Mouse (Mus musculus) kidney, adult 2 months (tissue): Measurements from ENCODE around the gene Fam81b. TPM values are rescaled to one million over a fixed set of nuclear protein-coding genes. Genes with fewer than 3 reads are reported as not detected.

Source experiments
- DNase-seq: peaks from one replicate; pipeline ENCODE4 v3.0.0; 2021
- H3K27ac ChIP-seq: fragments of 200-500 bp; 2 replicates; pipeline ENCODE4 v1.5.1; 2012; ENCODE audit warnings: low read depth, low read length, control low read depth, inconsistent platforms; ENCODE audit not compliant: insufficient read depth
- H3K27me3 ChIP-seq: fragments of 200-500 bp; replicated peaks from 2 replicates; pipeline ENCODE4 v1.6.1; 2012; ENCODE audit warnings: mild to moderate bottlenecking, moderate library complexity, low read length, inconsistent platforms; ENCODE audit not compliant: control insufficient read depth, insufficient read depth
- H3K36me3 ChIP-seq: fragments of 200-500 bp; 2 replicates; pipeline ENCODE4 v1.6.1; 2012; ENCODE audit warnings: mild to moderate bottlenecking, moderate library complexity, low read length, inconsistent platforms; ENCODE audit not compliant: control insufficient read depth, insufficient read depth
- H3K4me1 ChIP-seq: fragments of 200-500 bp; 2 replicates; pipeline ENCODE4 v1.6.1; 2011; ENCODE audit warnings: low read length; ENCODE audit not compliant: control insufficient read depth, insufficient read depth
- H3K4me3 ChIP-seq: fragments of 200-500 bp; 2 replicates; pipeline ENCODE4 v1.5.1; 2011; ENCODE audit warnings: mild to moderate bottlenecking, low read depth, low read length, control low read depth; ENCODE audit not compliant: insufficient read depth
- CTCF ChIP-seq: fragments of 200-500 bp; conservative IDR thresholded peaks from 2 replicates; pipeline ENCODE4 v1.5.1; 2011; ENCODE audit warnings: low read depth, mild to moderate bottlenecking, control low read depth, low read length, moderate library complexity, mixed read lengths; ENCODE audit not compliant: insufficient read depth, insufficient read length
- POLR2A ChIP-seq: fragments of 200-500 bp; IDR thresholded peaks from one replicate; pipeline ENCODE4 v1.6.1; 2011; ENCODE audit warnings: low read depth, low read length, control low read depth
- WGBS: fragments of 180-500 bp; shearing (Covaris S2); methylation state at CpG from one replicate; pipeline ENCODE4 v1.1.7; 2018; 5-methylcytosine and 5-hydroxymethylcytosine counted together
- polyA plus RNA-seq: library from polyadenylated mRNA; depleted of rRNA; stranded (reverse); fragments of >200 nt; gene quantifications from 2 replicates; pipeline ENCODE4 v1.2.3, GENCODE M21; 2012

Gene Fam81b
- polyA plus RNA-seq, 1 experiment, result not detected

GRCm38 (mm10) chr13:76303160-76303559 lies 1.7 kb downstream of the Fam81b start:
- Histone ChIP-seq H3K36me3 (no peaks in the 10 kb centered on the region), H3K27ac (no peak overlapping the region), H3K4me1 (no peaks in the 10 kb centered on the region; the same call in 1 of the 2 replicates), H3K4me3 (no peak overlapping the region), H3K27me3 (no peaks in the 10 kb centered on the region)
- no peak for DNase-seq
- TF ChIP-seq POLR2A (no peak), CTCF (no peak)
- 93% methylated on average over 1 of the region's 1 CpGs for WGBS

- no peak for DNase-seq
- Histone ChIP-seq H3K27ac (no peak overlapping the region), H3K36me3 (no peaks in the 10 kb centered on the region), H3K4me1 (no peaks in the 10 kb centered on the region), H3K27me3 (no peaks in the 10 kb centered on the region), H3K4me3 (no peak overlapping the region)
- no peak for TF ChIP-seq CTCF
- TF ChIP-seq POLR2A, result no peak
- WGBS, result 88% methylated on average over 2 of the region's 2 CpGs
These were observed 2.8 kb downstream of the Fam81b start for GRCm38 (mm10) chr13:76302056-76302455.

DNA sequence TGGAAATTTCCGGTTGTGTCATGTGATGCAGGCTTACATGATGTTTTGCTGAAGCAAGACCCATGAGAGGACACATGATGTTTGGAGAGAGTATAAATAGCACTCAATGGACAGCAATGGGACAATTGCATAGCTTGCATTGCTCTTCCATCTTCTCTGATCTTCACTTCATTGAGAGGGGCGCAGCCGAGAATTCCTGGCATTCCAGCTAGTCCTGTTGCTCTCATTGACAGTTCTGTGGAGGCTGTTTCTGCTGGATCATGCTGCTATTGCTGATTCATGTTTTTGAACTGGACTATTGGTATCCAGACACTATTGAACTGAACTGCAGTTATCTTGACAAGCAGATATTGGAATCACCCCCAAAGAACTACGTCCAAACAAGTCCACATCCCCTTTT lies 12.8 kb downstream of the Fam81b start:
- H3K36me3 ChIP-seq, result no peaks in the 10 kb centered on the region
- WGBS, result 73% methylated on average over 4 of the region's 4 CpGs
- no peak overlapping the region for H3K27ac ChIP-seq
- H3K4me3 ChIP-seq, result no peak overlapping the region
- TF ChIP-seq CTCF (no peak), POLR2A (no peak)
- no peaks in the 10 kb centered on the region; the same call in 1 of the 2 replicates for H3K27me3 ChIP-seq
- H3K4me1 ChIP-seq, result no peaks in the 10 kb centered on the region
- DNase-seq, result no peak

- no peak overlapping the region for H3K4me3 ChIP-seq
- DNase-seq, result no peak
- 89% methylated on average over 3 of the region's 3 CpGs for WGBS
- H3K27me3 ChIP-seq, result no peaks in the 10 kb centered on the region
- H3K27ac ChIP-seq, result no peak overlapping the region
- H3K36me3 ChIP-seq, result no peaks in the 10 kb centered on the region
- no peaks in the 10 kb centered on the region for H3K4me1 ChIP-seq
- TF ChIP-seq CTCF (no peak), POLR2A (no peak)
These were observed 20.3 kb downstream of the Fam81b start for GRCm38 (mm10) chr13:76284597-76284996.

- H3K36me3 ChIP-seq, result no peaks in the 10 kb centered on the region
- no peaks in the 10 kb centered on the region for H3K4me1 ChIP-seq
- no peak overlapping the region for H3K27ac ChIP-seq
- H3K27me3 ChIP-seq, result no peaks in the 10 kb centered on the region
- WGBS, result 75% methylated on average over 5 of the region's 5 CpGs
- DNase-seq, result no peak
- no peak overlapping the region for H3K4me3 ChIP-seq
- TF ChIP-seq POLR2A, result no peak
- TF ChIP-seq CTCF, result no peak
These were observed 40.4 kb downstream of the Fam81b start for GRCm38 (mm10) chr13:76264361-76265026.

- no peaks in the 10 kb centered on the region for H3K27me3 ChIP-seq
- no peak for DNase-seq
- TF ChIP-seq POLR2A (no peak), CTCF (no peak)
- no peak overlapping the region for H3K27ac ChIP-seq
- H3K4me3 ChIP-seq, result no peak overlapping the region
- H3K4me1 ChIP-seq, result no peaks in the 10 kb centered on the region; the same call in 1 of the 2 replicates
- WGBS, result 54% methylated on average over 1 of the region's 1 CpGs
- H3K36me3 ChIP-seq, result no peaks in the 10 kb centered on the region
These were observed 46.1 kb downstream of the Fam81b start for GRCm38 (mm10) chr13:76258766-76259165.

DNA sequence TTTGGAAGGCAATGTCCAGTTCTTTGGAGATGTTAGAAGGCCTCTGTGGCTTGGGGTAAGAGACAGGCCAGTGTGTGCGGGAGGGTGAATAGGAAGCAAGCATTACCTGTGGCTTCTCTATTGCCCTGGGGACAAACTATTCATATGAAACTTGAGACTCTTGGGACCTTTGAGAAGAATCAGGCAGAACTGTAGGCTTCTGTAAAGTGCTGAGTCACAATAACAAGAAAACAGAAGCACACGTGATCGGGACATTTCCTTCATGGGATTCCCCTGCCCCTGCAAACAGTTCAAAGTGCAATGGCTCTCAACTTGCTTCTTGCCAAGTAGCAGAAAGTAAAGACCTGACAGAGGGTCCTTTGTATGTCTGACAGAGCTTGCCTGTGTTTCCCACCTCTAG lies 48.5 kb downstream of the Fam81b start:
- no peaks in the 10 kb centered on the region for H3K36me3 ChIP-seq
- DNase-seq, result peak; percentile 41
- WGBS, result 47% methylated on average over 3 of the region's 3 CpGs
- no peaks in the 10 kb centered on the region; the same call in 1 of the 2 replicates for H3K4me1 ChIP-seq
- no peak overlapping the region for H3K4me3 ChIP-seq
- TF ChIP-seq CTCF (no peak), POLR2A (no peak)
- no peaks in the 10 kb centered on the region for H3K27me3 ChIP-seq
- H3K27ac ChIP-seq, result no peak overlapping the region
